Mouse (Mus musculus) activated CD4-positive, CD25-positive, alpha-beta regulatory T cell, adult 4 months (primary cell): ENCODE results near the gene Chst7. TPM values are rescaled to one million over a fixed set of nuclear protein-coding genes. Genes with fewer than 3 reads are reported as not detected.

Source experiments
- ATAC-seq: one replicate; pipeline ENCODE4 v1.8.0; 2017
- polyA plus RNA-seq, 2 experiments: library from polyadenylated mRNA; unstranded; fragments of 100-300 nt; shearing (Covaris generic); gene quantifications; one replicate each; pipeline ENCODE4 v1.2.1; 2017

Gene Chst7
- under 1 TPM in 1 of 2 experiments, not detected in 1; 0.20 TPM for polyA plus RNA-seq

DNA sequence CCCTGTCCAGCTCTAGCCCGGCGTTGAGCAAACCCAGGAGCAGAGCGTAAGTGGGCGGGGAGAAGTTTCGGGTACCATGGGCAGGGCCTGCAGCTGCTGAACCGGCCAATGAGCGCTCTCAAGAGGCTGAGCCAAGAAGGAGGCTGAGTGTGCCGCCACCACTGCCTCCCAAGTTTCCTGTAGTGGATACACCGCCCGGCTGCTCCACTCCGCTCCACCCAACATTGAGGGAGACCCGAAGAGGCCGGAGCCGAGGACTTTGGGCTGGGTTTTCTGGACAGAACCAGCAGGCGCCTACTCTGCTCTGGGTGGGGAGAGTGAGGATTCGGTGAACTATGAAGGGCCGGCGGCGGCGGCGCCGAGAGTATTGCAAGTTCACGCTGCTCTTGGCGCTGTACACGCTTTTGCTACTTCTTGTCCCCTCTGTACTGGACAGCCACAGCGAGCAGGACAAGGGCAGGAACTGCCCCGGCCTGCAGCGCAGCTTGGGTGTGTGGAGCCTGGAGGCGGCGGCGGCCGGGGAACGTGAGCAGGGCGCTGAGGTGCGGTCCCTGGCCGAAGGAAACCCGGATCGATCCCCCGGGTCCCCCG, at the start of gene Chst7:
Gene Chst7 (plus strand): TSS at position 180 of the 591 bp plus-strand sequence.
- ATAC-seq: no peak

DNA sequence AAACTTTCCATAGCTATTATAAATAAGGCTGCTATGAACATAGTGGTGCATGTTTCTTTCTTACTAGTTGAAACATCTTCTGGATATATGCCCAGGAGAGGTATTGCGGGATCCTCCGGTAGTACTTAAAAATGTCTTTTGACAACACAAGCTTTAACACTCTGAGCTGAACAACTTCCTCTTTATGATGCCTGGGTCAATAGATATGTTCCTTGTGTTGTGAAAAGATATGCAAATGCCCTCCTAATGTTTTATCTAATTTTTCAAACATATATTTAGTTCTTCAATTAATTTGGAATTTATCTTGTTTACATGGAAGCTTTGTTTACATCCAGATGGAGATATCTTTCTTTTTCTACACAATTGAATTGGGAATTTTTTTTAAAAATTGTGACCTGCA, 47.1 kb upstream of the Chst7 start:
- ATAC-seq: no peak

DNA sequence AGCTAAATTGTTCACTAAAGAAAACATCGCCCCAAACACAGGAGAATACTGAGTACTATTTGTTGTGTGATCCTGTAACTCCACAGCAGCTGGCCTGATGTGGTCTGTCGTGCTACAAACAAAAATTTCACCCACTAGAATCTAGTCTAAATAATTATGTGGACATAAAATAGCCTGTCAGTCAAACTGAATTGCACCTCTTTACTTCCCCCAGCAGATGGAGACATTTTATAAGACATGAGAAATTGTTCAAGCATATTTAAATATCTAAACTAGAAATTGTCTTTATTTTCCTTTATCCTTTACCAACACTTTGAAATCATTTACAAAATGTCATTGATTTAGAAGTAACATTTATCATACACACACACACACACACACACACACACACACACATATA, 38.4 kb upstream of the Chst7 start:
- ATAC-seq: no peak

DNA sequence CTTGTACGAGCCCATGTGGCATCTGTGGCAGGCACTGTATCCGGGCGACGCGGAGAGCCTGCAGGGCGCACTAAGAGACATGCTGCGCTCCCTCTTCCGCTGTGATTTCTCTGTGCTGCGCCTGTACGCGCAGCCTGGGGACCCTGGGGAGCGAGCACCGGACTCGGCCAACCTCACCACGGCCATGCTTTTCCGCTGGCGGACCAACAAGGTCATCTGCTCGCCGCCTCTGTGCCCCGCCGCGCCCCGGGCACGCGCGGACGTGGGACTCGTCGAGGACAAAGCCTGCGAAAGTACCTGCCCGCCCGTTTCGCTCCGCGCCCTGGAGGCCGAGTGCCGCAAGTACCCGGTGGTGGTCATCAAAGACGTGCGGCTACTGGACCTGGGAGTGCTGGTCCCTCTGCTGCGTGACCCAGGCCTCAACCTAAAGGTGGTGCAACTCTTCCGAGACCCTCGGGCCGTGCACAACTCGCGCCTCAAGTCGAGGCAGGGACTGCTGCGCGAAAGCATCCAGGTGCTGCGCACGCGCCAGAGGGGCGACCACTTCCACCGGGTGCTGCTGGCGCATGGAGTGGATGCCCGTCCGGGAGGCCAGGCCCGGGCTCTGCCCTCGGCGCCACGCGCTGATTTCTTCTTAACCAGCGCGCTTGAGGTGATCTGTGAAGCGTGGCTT, 872 bp downstream of the Chst7 start:
- ATAC-seq: no peak

DNA sequence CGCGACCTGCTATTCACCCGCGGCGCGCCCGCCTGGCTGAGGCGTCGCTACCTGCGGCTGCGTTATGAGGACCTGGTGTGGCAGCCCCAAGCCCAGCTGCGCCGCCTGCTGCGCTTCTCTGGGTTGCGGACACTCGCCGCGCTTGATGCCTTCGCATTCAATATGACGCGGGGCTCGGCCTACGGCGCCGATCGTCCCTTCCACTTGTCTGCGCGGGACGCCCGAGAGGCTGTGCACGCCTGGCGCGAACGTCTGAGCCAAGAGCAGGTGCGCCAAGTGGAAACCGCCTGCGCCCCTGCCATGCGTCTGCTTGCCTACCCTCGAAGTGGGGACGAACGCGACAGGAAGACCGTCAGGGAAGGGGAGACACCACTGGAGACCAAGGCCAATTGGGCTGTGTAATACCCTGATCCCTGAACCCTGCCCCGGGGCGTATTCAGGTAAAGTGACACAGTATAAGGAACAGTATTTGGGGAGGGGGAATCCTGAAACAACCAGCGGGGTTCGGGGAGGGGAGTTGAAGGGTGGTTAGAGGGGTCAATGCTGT, 1.5 kb downstream of the Chst7 start:
- ATAC-seq: no peak

DNA sequence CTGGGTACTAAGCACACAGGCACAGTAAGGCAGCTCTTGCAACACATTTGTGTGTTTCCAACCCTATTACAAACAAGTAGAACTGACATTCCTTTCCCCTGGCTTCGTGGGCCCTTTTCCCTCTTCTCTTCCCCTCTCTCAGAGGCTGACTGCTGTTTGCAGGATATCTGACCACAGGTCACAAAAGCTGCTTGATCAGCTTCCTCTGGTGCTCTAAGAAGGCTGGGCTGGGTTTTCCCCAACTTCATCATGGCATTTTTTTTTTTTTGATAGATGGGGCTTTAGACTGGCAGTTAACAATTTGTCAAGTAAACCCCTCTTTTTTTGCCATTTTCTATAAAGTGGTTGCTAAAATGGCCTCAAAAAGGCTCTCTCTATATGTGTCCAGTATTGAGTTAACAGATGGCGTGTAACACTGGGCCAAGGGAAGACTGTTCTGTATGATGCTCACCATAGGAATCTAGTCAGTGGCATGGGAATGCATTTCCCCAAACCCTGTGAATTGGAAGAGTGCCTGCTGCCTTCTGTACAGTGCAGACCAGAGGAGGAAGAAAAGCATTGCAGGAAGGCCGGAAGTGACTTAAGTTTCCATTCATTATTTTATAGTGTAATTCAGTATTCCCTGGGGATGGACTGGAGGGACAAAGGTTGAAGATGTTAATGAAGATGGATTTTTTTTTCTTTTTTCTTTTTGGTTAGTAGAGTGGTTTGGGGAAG, 2.6 kb downstream of the Chst7 start:
- no peak for ATAC-seq

DNA sequence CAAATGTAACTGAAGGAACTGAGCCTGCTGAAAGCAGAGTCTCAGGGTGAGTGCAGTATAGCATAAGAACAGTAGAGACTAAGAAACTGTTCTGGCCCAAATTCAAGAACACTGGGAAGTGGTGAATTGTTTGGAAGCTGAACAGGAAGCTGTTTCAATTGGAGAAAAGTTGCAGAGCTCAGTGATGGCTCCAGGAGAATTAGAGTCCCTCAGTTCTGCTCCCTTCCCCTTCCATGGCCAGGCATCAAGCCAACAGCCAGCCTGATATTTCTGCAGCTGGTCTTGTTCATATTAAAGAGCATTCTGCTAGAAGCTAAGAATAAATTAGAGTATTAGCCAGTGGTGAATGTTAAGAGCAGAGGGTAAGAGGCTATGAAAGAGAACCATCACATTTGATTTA, 7.3 kb downstream of the Chst7 start:
- no peak for ATAC-seq

DNA sequence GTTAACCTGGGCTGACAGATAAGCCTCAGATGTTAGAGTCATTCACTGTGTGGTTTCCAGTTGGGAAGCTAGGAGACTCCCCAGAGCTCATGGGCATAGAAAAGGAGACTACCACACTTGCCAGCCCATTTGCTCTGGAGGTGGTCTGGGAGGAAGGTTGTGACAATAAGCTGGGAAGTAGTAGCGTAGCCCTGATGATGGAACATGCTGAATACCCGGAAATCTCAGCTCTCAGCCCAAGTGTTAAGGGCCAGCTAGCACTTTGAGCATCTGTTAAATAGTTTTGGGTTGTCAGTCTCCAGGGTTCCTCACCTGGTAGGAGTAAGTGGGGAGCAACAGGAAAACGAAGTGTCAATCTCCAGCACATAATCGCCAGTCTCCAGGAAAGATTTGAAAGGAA, 10.8 kb downstream of the Chst7 start:
- ATAC-seq: no peak

DNA sequence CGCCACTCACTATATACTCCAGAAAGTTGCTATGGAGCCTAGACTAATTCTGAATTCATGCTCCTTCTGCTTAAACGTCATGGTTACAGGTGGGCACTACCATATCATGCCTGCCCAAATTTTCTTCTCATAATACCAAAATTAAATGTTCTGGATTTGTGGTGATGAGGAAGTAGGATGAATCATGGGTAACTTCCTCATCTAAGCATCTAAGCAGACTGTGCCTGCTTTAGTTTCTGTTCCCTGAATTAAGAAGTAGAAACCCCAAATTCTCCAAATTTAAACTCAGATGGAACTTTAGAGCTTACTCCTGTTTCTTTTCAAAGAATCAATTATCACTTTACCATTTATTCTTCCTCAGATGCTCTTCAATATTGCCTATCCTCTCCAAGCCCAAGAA, 58.4 kb downstream of the Chst7 start:
- ATAC-seq: no peak

DNA sequence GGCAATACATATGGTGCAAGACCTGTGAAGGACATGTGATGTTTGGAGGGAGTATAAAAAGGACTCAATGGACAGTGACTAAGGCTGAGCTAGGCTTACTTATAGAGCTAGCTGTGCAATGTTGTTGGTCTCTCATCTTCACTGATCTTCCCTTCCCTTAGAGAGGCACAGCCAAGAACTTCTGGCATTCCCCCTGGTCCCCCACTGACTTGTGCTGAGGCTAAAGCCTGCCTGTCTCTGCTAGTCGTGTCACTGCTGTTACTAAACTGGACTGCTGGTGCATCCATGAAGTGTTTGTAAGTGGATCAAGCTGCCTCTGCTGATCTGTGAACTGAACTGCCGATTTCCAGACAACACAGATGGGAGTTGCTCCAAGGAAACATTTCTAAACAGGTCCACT, 66.1 kb downstream of the Chst7 start:
- ATAC-seq: no peak

DNA sequence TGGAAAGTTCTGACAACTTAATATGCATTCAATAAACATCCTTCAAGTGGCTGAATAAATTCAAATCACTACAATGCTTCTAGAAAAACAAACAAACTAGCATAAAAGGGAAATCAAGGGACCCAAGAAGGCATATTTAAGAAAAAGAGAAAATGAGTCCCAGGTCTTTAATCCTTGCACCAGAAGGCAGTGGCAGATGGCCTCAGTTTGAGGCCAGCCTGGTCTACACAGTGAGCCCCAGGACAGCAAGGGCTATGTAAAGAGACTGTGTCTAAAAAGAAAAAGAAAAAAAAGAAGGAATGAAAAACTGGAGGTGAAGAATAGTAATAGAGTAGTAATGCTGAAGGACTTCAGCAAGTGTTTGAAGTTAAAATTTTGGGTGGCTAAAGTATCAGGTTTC, 69.6 kb downstream of the Chst7 start:
- no peak for ATAC-seq

DNA sequence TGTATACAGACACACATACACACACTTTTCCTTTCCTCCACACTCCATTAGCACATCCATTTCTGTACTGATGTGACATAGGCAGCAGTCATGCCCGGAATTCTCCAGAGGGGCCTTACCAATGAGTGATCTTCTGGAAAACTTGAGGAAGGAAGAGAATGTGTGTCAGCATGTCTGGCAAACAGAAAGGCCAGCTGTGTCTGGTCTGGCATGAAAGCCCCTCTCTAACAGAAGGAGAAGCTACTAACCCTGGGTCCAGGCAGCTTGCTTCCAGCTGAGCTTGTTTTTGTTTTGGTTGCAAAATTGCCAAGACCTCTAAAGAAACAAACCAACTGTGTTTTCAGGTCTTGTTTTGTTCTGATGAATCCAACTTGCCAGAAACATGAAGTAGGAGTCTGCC, 70.1 kb downstream of the Chst7 start:
- no peak for ATAC-seq

Other genes with a start within 250 kb of the Chst7 start
- gene Slc9a7, start 232.2 kb downstream of the Chst7 start, polyA plus RNA-seq: 1 to 10 TPM; 5.7 to 8.8 TPM